Mouse (Mus musculus) right cerebral cortex, postnatal 36 days (tissue): Measurements from ENCODE around the gene 4930539E08Rik.

Experiments
- DNase-seq, 2 experiments: peaks; one replicate each; pipeline ENCODE4 v3.0.0; 2022; ENCODE audit warnings: low spot score in 2 of 2, mixed read lengths in 1 of 2

Gene 4930539E08Rik

DNA sequence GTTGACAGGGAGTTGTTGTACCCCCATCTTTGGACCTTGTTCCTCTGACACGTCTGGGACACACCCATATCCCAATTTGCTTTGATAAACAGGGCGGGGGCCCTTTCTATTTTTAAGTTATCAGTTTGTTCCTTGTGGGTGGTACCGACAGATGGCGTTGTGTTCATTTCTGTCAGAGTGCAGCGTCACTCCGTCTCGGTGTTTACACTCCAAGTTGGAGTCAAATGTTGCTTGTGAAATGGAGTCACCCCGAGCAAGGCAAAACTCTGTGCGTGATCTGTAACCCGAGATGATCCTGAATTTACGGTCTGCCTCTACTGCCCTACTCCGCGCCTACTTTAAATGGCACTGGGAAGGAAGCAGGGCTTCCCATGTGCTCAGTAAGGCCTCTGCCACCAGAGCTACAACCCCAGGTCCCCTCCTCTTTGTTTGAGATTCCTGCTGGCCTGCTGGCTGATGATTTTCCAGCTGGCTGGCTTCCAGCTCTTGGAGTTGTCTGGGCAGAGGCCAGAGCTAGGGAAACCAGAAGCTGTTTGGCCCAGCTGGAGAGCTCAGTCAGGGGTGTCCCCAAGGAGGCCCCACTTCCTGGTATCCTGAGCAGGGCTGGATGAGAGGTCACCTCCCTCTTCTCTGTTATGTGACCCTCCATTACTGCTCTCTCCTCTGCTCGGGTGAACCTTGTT, 15.4 kb upstream of the 4930539E08Rik start:
- DNase-seq, result no peak

DNA sequence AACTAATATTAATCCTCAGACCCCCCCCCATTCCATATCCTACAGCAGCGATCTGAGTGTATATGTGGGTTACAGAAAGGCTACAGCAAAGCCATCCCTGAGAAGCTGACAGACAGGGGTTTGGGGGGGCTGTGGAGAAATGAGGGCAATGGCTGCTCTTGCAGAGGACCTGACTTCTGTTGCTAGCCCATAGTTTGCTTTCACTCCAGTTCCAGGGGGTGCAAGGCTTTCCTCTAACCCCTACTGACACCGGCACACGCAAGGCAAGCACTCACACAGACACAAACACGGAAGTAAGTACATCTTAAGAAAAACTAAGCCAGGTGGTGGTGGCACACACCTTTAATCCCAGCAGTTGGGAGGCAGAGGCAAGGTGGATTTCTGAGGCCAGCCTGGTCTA, 14.2 kb upstream of the 4930539E08Rik start:
- no peak for DNase-seq

DNA sequence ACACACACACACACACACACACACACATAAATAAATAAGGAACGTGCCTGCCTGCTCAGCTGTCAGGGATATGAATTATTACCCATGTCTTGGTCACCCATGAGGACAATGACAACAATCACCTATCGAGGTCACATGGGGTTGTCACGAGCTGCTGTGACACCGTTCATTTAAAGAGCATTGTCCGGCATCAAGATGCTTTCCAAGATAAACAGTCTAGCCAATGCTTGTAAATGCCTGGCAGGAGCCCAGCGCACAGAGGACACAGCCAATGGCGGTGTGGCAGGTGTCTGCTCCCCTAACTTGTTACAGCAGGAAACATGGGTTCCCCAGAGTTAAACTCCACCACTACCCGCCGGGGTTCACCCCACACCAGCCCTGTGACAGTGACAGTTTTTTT, 12.9 kb upstream of the 4930539E08Rik start:
- no peak for DNase-seq

DNA sequence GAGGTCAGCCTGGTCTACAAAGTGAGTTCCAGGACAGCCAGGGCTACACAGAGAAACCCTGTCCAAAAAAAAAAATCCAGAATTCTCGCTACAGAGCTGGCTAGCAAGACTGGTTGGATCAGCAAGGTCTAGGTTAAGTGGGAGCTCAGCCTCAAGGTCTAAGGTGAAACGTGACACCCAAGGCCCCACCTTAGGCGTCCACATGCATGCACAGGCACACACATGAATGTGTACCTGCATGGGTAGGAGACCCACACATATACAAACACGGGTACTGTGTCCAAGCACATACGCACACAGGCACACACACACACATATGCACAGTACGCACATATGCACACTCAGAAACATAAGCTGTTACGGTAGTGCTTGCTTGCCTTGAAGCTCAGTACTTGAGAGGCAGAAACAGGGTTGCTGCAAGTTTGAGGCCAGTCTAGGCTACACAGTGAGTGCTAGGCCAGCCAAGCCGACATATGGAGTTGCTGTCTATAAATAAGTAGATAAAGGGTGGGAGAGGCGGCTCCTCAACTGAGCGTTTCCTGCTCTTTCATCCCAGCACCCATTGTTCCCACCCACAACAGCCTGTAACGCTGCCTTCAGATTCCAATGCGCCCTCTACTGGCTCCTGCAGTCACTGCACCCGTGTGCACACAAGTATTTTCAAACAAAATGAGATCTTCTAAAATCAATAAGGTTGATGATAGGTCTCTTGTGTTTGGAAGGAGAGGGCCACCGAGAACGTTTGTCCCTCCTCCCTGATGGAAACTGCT, 11.9 kb upstream of the 4930539E08Rik start:
- no peak for DNase-seq

DNA sequence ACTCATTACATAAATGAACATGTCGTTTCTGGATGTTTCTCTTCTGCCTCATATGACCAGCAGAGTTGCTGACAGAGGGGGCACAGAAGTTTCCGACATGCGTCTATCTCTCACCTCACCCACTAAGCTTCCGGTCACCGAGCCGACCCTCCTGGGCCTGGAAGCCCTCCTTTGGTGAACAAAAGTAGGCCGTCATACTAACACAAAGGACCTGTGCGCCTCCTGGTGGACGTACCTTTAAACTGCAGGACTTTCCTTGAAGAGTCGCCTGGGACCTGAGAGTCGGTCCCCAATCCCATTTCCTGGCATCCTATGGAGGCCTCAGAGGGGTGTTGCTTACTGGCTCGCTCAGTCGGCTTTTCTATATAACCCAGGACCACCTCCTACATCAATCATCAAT, 11.3 kb upstream of the 4930539E08Rik start:
- peak; percentile 66 to 74 for DNase-seq

DNA sequence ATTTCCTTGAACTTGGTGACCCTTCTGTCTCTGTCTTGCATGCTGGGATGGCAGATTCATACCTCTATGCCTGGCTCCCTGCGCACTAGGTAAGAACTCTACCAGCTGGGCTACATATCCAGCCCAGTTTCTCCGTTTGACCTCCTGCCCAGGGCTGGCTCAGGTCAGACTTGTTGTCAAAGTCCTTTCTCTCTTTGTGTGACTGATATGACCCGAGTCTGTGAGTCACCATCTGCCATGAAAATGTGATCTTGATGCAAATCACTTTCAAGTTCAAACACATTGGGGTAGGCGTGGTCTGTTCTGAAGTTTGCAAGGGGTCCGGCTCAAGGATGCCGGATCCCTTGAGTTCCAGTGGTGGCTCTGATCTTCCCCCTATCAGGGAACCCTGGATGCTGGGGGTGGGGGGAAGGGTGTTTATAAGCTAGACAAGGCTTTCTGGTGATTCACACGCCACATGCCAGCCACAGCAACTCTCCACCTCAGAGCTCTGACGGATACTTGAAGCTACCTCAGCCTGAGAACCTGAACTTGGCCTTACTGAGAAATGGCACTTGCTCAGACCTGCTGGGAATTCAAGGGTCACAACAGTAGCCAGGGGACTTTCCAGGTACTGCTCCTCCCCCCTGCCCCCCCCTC, 10.0 kb upstream of the 4930539E08Rik start:
- DNase-seq, result no peak

DNA sequence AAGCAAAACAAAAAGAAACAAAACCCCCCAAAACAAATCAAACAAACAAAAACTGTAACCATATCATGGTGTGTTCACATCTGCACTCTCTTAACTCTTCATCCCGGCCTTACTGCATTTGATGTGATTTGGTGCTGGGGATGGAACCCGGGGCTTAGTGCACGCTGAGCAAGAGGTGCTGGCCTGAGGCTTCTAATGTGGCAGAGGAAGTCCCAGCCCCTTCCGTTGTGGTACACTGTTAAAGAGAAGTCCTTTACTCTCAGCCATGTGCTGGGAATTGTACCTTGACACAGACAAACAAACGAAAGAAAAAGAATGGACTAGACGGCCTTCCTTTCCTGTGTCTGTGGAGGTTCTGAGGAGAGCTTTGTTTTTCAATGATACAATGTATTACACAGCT, 7.0 kb upstream of the 4930539E08Rik start:
- DNase-seq, result no peak

DNA sequence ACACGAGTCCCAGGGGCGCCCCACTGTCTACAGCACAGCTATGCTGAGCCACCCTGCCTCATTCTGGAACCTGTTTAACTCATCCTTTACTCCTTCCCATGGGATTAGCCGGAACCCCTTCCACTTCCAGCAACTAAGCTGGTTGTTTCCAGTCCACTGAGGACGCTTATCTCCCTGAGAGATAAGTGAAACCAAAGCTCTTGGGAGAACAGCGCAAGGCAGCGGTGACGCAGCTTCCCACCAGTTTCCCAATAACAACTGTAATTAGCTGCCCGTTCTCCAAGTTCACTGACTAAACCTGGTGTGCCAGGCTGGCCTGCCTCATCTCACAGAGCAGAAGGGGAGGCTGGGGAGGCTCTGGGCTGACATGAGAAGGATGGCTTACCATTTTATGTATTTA, 6.0 kb upstream of the 4930539E08Rik start:
- DNase-seq, result no peak

DNA sequence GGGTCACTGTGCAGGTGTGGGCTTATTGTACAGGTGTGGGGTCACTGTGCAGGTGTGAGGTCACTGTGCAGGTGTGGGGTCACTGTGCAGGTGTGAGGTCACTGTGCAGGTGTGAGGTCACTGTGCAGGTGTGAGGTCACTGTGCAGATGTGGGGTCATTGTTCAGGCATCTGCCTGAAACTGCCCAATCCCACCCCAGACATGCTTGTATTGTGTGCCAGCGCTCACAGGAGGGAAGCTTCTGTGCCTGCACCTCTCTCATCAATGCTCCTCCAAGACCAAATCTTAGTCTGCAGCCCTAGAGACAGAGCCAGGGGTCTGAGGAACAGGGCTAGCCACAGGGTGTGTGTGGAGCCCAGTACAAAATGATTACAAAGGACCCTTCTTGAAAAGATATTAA, 1.4 kb upstream of the 4930539E08Rik start:
- DNase-seq, result no peak

DNA sequence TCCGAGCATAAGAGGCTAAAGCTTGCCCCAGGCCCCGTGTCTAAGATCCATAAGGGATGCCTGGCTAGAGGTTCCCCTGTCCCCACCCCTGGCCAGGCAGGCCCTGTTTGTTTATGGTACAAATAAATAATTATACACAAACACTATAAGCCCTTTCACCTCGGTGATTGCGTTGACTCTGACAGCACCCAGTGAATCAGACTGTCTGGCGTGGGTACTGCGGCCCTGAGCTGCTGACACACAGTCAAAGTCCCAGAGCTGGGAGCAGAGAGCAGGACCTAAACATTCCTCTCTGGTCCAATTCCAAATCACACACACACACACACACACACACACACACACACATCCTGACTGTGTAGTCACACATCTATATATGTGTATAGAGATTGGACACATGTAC, 1.2 kb downstream of the 4930539E08Rik start:
- no peak for DNase-seq

DNA sequence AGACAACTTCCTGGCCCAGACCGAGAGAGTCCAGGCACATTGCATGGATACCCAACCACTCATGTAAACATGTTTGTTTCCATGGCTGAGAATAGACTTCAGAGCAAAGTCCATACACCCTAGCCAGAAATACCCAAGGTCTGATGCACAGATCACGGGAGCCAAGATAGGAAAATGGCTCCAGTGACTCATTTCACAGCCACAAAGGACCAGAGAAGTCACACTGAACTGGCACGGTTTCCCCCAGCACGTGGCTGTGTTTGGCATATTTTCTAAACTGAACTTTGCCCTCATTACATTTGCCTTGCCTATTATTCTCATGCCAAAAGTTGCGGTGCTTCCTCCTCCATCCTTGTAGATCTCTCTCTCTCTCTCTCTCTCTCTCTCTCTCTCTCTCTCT, 1.9 kb downstream of the 4930539E08Rik start:
- DNase-seq, result no peak

DNA sequence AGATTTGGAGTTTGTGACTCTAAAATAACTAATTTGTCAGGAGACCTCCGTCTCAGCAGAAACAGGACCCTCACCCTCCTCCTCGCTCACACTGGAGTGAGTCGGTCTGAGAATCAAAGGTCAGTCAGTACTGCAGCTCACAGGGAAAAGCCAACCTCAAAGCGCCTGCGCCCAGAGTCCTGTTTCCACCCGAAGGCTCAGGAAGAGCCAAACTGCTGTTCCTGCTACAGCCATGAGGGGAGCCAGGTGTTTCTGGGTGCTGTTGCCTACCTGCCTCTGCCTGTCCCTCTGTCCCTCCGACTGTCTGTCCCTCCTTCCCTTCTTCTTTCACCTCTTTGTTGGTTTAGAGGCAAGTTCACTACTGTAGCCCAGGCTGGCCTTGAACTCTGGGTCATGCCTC, 5.0 kb downstream of the 4930539E08Rik start:
- DNase-seq, result no peak

DNA sequence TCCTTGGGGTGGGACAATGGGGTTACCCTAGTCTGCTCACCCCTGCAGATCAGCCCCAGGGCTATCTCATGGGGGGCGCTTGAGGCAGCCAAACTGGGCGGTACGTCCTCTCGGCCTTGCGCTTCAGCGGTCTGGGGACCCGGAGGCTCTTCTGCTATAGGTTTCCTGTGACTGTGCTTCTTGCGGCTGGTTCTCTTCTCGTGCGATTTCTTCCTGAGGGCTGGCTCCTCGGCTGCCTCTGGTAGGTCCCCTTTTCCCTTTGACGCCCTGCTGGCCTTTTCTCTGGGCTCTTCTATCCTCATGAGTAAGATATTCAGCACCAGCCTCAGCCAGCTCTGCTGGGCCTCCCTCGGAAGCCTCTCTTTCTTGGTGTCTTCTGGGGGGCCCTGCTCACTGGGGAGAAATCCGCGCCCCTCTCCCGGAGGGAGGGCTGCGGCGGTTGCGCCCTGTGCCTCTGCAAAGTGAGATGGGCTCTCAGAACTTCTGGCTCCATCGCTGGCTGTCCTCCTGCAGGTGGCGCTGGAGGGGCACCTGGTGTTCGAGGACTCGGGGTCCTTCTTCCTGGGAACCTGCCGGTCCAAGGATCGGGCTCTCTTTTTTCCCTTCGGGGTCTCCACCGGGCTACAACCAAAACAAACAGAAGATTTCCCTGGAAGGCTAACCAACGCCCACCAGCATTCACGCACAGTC, 5.7 kb downstream of the 4930539E08Rik start:
- DNase-seq, result peak in 1 of 2 experiments; percentile 18

DNA sequence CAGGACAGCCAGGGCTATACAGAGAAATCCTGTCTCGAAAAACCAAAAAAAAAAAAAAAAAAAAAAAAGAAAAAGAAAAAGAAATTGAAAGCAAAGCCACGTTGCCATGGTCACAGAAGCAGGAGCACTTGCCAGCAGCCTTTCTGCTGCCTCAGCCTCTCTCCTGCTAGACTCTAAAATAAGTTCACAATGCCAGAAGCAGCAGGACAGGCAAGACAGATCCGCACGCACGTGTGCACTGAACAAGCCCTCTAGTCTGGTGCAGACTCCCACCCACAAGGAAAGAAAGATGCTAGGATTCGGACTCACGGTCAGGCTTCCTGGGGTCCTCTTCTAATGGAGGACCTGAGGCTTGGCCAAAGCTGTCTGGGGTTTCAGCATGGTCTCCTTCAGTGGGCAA, 7.2 kb downstream of the 4930539E08Rik start:
- DNase-seq, result peak; percentile 67 to 81

DNA sequence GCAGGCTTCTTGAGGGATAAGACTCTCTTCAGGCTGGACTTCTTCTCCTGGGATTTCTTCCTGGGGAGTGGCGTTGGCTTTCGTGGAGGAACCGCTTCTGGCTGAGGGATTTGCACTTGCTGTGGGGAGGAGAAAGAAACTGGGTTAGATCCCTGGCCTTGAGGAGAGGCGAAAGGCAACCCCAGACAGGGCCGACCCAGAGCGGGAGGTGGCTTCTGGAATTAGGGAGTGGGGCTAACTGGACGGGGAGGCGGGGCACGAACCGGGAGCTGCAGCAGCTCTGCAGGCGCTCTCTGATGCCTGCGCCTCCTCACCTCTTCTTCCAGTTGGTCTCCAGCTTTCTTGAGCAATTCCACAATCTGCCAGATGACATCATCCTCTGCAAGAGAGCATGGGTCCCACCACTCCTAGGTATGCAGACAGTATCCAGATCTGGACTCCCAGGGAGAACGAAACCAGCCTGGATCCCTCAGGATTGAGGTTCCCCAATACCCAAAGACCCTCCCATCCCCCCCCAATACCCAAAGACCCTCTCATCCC, 9.7 kb downstream of the 4930539E08Rik start:
- DNase-seq, result no peak

DNA sequence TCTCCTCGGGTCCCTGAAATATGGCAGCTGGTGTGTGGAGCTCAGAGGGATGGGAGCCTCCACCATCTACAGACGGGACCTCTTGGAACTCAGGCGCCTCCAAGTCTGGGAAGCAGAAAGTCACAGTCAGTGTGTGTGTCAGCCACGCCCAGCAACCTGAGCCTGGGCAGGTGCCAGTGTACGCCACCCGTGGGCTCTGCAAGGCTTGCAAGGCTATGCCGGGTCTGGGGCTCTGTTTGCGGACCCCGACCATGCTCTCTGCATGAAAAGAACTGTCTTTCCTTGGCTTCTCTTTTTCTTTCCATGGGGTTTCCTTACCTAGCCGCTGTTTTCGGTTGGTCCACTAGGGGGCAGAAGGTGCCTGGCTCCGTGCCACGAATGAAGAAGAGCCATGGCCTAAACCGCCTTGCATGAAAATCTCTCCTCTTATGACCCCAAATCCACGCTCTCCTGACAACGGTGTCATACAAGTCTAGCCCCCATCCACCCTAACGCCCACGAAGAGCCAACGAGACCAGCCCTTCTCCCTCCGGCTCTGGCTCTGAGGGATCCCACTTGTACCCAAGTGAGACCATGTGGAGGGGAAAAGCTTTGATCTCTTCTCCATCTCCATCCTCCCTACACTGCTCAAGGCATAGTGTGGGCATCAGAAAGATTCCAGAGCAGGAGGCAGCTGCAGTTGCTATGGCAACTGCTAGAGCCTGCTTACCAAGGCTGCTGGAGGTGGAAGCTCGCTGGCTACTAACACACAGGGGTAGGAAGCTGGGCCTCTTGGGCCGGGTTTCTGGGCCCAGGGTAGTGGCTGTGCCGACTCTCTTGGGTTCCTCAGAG, 10.4 kb downstream of the 4930539E08Rik start:
- peak; percentile 57 to 73 for DNase-seq

DNA sequence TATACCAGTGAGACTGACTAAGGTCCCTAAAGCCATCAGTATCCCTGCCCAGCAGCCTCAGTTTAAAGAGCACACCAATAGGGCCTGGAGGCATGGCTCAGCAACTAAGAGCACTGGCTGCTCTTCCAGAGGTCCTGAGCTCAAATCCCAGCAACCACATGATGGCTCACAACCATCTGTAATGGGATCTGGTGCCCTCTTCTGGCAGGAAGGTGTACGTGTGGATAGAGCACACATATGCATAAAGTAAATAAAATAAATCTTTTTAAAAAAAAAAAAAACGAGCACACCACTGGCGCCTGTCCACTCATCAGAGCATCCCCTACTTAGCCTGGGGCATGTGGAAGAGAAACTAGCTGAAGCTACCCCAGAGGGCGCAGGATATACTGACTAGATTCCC, 13.6 kb downstream of the 4930539E08Rik start:
- no peak for DNase-seq

DNA sequence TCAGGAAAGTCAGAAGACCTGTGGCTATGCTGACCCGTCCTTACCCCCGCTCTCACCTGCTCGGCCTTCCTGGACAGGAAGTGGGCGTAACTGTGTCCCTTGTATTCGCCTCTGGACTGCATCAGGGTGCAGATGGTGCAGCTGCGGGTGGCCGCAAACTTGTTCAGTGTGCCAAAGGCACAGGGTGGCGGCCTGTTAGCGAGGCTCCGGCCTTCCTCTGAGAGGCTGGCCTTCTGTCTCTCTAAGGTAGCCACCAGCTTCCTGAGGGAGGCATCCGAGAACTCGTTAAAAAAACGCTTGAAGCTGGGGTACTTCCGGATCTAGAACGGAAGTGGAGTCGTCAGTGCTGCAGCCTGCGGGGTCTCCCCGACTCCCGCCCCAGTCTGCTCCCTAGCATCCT, 15.7 kb downstream of the 4930539E08Rik start:
- no peak for DNase-seq

DNA sequence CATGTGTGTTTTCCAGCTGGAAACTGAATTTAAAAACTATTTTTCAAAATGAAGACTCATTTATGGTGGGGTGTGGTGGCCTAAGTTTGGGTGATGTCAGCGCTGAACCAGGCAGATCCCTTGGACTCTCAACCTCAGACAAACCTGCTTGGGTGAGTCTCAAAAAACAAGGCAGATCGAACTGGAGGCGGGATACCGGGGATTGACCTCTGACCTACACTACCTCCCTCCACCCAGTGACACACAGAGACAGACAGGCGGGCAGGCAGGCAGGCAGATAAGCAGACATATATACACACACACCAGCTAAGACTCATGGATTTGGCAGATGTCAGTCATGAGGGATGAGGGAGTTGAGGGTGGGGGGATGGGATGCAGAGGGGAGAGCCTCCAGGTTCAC, 16.9 kb downstream of the 4930539E08Rik start:
- DNase-seq, result no peak

DNA sequence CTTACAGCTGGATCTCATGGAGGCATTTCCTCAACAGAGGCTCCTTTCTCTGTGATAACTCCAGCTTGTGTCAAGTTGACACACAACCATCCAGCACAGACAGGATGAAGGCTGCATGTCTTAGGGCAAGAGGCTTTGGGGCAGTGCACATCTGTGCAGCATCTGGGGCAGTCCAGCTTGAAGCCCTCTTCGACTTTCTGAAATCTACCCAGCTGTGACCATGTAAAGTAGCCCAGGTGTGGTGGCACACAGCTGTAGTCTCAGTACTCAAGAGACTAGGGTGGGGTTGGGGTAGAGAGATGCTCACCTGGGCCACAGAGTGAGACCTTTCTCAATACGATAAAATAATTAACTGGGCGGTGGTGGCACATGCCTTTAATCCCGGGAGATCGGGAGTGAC, 17.3 kb downstream of the 4930539E08Rik start:
- DNase-seq, result no peak

DNA sequence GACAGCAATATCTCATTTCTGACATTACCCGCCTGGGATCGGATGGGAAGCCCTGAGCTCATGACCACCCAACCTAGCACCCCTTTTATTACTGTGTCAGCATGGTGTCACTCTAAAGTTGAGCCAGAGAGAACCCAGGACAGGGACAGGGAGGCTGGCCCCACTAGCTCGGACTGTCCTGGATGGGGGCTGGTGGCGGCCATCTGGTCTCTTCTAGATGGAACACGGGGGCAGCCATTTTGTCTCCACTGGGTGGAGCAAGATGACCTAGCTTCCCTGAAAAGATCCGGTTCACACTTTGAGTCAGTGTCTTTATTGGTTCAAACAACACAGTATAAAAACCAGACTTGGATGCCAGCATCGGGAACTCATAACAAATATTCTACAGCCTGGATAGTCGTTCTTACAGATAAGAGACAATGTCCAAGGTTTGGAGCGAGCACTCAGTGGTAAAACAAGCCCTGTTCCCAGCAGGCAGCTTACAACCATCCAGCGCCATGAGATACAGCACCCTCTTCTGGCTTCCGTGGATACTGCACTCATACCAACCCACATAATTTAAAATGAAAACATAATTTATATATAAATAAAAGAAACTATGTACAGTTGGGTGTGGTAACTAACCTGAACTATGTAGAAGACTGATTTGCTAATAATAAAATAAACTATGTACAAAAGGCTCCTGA, 18.9 kb downstream of the 4930539E08Rik start:
- no peak for DNase-seq
